Mouse (Mus musculus) fibroblast of lung, adult 2 months (primary cell): ENCODE data around the gene Gm6408.
"Not testable (repeated sequence)": the region's sequence is repeated elsewhere in the genome, so short reads cannot be mapped to it uniquely, and the experiment has no call there.

ENCODE experiments used
- DNase-seq: peaks from one replicate; pipeline ENCODE4 v3.0.0-alpha.2; 2011; ENCODE audit warnings: low read depth

Gm6408 gene

DNA sequence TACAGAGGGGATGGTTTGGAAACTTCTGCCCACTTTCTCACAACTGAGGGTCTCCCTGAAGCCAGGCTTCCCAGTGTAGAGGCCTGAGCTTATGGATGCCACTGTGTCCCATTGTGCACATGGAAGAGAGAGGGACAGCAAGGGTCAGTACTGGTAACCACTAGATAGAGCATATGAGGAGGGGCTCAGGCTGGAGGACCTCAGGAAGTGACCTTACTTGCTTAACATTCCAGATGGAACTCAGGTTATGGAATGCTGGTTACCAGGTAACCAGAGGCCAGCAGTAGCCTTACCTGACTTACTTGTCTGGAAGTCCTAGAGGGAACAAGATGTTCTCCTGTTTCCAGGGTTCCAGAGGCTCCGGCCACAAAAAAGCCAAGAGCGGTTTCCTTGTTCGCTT is at the start of gene Gm6408:
Gene Gm6408 (plus strand): TSS at position 301 of the 400 bp plus-strand sequence.
- DNase-seq: not testable (repeated sequence)

DNA sequence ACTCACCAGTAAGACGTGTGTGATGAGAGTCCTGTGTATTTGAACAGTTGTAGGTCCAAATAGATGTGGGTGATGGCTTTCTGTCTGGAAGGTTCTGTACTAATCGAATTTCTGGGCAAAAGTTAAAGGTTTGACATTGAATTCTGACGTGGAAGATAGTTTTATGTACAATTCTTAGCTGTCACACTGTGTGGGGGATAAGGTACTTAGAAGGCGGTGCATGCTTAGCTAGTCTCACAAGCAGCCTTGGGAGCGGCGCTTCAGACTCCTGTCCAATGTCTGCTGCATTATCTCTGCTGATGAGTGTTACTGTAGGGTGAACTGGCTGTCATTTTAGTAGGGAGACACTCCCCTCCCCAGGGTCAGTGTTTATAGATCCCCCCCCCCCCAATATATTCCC is 49.3 kb upstream of the Gm6408 start:
- DNase-seq: no peak

DNA sequence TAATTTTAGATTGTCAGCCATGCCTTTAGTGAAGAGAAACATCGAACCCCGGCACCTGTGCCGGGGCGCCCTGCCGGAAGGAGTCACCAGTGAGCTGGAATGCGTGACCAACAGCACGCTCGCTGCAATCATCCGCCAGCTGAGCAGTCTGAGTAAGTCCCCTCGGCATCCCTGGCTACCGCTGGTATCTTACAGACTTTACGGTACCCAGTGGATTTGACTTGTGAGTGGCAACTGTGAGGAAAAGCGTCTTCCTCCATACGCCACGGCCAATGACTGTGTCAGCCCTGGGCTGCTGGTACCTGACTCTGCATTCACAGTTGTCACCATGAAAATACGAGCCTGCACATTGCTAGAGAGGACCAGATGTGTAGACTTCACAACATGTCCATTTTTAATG is 46.4 kb upstream of the Gm6408 start:
- DNase-seq: no peak

DNA sequence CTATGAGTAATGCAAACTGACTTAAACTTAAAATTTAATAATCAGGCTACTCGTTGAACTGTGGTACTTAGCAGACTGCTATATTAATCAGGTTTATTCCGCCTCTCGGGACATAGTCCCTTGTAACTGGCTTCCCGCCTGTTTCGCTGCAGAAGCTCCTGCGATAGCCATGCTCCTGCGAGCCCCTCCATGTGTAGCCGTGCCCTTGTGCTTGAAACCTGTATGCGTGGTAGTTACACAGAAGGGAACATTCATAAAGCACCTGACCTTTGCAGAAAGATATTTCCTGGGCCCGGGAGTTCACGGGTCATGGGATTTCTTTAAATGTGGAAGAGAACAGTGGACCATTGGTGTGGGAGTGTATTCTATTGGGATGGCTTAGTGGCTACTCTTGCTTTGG is 45.0 kb upstream of the Gm6408 start:
- no peak for DNase-seq

DNA sequence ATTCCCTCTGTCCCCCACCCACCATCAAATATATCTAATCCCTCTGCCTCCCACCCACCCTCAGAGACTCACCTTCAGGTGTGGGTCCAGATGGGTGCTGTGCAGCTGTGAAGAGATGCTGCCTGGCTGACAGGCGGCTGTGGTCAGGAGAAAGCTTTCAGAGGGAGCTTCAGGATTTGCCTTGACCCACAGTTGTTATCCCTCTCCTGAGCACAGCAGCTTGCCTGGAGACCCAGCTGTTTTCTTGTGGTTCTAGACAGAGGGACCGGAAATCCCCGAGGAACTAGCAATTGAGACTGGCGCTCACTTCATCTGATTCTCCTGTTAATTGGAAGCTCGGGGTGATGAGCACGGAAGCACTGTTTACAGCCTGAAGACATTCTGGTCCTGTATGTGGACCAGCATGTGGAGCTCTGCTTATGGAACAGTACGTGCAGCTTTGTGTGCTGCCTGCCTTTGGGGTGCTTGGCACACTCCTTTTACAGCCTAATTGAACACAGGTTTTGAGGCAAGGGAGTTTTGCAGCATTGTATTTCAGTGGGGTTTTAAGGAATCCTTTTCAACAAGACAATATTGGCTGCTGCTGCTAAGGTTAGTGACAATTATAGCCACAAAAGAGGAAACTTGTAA is 42.5 kb upstream of the Gm6408 start:
- DNase-seq: no peak

DNA sequence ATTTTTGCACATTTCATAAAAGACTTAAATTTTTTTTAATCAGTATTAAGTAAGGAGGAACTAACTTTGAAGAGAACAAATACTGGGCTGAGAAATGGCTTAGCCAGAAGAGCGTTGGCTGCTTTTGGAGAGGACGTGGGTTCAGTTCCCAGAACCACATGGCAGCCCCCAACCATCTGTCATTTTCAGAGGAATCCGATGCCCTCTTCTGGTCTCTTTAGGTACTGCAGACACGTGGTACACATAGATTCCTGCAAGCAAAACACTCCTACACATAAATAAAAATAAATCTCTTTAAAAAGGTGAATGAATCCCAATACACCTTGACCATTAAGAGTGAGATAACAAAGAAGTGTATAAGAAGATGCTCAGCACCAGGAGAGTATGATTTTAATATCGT is 41.5 kb upstream of the Gm6408 start:
- DNase-seq: no peak

DNA sequence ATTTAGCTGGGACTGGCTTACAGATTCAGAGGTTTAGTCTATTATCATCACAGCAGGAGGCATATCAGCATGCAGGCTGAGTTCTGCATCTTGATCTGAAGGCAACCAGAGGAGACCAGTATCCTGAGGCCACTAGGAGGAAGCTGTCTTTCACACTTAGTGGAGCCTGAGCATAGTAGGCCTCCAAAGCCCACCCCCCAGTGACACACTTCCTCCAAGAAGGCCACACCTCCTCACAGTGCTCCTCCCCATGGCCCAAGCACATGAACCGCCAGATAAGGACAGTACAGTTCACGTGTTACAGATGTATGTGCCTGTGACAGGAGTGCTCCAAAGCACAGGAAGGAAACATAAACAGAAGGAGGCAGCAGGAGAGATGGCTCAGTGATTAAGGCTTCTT is 39.0 kb upstream of the Gm6408 start:
- DNase-seq: no peak

DNA sequence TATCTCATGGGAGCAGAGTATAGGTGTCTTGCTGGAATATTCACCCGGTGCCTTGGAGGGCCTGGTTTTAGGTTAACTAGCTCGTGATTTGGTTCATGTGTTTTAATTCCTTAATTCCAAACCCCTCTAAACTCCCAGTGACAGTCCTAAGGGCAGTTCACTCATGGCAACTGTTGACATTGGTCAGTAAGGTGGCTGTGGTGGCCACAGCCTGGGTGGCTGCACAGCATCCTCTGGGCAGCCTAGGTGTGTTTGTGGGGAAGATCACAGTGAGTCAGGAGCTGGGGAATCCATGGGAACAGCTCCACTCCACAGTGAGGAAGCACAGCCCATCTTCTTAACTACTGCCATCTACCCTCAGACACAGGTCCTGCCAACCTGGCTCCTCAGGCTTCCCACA is 35.1 kb upstream of the Gm6408 start:
- no peak for DNase-seq

DNA sequence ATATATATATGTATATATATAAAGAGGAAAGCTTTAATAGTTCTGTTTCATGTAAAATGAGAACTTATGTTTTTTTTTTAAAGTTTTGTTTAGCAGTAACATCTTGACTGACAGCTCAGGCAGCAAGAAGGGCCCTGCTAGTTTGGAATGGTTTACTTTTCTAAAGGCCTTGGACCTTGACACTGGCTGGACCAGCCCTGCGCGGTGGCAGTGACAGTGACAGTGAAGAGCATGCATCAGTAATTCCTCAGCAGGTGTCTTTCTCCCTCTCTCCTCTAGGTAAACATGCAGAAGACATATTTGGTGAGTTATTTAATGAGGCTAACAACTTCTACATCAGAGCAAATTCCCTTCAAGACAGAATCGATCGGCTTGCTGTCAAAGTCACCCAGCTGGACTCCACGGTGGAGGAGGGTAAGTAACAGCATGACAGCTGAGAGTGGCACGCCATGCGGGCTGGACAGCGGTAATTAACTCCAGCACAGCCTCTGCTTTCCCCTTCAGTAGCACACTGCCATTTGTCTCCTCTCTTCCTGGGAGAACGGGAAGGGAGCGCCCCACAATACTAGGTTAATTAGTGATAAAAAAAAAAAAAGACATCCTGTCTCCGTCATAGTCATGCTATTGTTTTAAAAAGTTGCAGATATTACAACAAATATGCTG is 30.0 kb upstream of the Gm6408 start:
- no peak for DNase-seq

DNA sequence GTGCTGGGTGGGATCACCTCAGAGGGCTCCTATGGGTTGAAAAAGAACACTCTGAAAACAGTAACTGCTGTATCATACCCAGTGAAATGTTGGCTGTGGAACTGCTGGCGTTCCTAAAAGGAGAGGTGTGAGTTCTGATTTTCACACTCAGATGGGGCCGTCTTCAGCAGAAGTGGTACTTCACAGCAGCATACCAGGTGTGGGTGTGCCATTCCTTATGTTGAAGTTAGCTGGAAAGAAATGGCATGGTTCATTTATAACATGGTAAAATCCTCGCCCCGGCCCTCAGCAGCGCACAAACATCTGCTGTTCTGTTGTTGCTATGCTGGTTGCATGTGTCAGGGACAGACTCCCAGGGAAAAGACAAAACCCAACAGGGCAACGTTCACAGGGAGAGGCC is 28.2 kb upstream of the Gm6408 start:
- DNase-seq: no peak

DNA sequence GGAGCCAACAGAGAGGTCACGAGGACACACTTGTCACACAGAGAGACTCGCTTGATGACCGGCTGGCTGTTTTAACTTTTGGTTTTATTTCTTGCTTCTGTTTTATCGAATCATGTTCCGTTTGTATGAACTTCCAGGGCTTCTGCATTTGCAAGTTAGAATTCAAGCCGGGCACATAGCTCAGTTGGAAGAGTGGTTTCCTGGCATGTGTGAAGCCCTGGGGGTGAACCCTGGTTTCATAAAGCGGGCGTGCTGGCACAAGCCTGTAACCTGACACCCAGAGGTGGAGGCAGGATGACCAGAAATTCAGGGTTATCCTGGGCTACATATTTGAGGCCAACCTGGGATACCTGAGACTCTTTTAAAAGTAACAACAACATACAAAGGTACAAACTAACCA is 20.2 kb upstream of the Gm6408 start:
- DNase-seq: no peak

DNA sequence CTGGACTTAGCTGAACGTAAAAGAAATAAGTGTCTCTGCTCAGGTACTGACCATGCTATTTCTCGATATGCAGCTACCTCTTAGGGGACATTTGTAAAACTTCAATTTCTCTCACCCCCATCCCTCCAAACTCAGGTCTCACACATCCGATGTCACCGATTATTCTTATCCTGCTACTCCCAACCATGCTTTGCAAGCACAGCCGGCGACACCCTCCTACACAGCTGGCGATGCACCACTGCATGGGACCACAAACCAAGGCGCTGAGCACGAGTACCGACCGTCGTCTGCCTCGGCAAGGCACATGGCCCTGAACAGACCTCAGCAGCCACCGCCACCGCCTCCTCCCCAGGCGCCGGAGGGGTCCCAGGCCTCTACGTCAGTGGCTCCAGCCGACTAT is 15.1 kb upstream of the Gm6408 start:
- DNase-seq: no peak

DNA sequence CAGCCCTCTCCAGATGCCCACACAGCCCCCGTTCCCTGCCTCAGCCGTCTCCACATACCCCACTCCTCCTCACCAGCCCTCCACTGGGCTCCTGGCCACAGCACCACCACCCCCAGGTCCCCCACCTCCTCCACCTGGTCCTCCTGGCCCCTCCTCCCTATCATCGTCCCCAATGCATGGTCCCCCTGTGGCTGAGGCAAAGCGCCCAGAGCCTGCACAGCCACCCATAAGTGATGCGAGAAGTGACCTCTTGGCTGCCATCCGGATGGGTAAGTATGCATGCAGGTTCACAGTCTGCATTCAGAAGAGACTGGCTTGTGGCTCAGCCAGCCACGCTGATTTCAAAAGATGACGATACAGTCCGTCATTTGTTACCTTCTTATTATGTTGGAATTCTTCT is 13.5 kb upstream of the Gm6408 start:
- no peak for DNase-seq

DNA sequence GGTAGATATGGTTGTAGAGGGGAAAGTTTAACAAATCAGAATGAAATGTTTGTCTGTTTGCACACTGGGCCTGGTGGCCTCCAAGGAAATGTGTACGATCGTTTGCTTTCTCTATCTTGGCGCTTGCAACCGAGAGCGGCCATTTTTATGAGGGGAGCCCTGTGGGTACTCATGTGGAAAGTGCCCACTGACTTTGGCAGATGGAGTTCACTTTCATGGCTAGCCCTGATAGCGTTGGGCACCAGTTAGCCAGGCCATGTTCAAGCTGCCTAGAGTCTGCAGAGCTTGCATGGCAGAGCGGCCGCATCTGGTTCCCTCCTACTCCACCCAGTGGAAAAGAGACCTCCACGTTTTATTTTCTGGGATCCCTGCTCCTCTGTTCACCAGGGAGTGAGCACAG is 10.9 kb upstream of the Gm6408 start:
- DNase-seq: no peak

DNA sequence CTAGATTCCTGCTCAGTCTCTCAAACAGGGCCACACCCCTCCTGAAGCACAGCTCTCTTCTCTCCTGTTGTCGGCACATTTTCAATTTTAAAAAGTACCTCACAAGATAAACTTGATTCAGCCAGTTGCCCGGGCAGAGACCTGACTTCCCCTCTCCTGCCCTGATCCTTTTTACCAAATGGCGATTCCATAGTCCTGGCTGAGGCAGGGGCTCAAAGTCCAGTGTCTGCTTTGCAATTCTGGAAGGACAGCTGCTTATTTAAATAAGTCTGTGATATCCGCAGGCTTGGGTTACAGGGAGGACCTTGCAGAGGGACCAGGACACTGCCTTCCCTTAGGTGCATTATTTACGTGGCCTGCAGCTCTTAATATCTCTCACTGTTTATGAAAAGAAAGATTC is 10.5 kb upstream of the Gm6408 start:
- no peak for DNase-seq

DNA sequence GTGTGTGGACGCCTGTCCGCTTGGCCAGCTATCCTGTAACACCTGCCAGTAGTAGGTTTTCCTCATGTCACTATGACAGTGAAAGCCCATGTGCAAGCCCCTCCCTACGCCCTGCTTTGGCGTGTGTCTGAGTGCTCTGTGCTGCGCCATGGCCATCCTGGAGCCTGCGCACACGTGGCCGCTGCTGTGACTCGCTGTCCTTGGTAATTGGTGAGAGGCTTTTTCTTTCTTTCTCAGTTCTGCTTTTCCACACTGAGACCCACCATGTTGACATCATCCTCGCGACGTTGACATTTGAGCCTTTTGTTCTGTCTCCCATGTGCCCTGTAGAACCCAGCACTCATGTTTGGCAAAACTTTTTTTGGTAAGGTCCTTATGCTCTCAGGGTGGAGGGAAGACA is 9.9 kb upstream of the Gm6408 start:
- no peak for DNase-seq

DNA sequence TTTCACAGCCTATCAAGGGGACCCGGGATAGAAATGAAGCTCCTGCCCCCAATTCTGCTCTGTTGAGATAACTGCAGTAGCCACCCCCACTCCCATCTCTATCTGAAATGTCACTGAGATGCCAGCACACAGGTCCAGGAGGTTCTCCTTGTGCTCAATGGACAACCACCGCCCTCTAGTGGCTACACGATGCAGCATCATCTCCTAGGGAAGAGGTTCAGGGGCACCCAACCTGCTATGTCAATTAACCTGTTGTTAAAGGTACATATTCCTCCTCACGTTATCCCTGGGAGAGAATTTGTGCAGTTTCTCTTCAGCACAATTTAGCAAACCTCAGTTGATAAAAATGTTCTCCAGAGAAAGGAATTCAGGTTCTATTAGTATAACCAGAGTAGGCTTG is 2.2 kb upstream of the Gm6408 start:
- DNase-seq: not testable (repeated sequence)

DNA sequence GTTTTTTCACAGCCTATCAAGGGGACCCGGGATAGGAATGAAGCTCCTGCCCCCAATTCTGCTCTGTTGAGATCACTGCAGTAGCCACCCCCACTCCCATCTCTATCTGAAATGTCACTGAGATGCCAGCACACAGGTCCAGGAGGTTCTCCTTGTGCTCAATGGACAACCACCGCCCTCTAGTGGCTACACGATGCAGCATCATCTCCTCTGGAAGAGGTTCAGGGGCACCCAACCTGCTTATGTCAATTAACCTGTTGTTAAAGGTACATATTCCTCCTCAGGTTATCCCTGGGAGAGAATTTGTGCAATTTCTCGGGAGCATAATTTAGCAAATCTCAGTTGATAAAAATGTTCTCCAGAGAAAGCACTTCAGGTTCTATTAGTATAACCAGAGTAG is 7.2 kb downstream of the Gm6408 start:
- not testable (repeated sequence) for DNase-seq

DNA sequence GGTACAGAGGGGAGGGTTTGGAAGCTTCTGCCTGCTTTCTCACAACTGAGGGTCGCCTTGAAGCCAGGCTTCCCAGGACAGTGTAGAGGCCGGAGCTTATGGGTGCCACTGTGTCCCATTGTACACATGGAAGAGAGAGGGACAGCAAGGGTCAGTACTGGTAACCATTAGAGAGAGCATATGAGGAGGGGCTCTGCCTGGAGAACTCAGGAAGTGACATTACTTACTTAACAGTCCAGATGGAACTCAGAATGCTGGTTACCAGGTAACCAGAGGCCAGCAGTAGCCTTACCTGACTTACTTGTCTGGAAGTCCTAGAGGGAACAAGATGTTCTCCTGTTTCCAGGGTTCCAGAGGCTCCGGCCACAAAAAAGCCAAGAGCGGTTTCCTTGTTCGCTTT is 9.3 kb downstream of the Gm6408 start, which contains the start of gene Gm6370:
Gene Gm6370 (plus strand): TSS at position 301 of the 400 bp plus-strand sequence.
- not testable (repeated sequence) for DNase-seq

DNA sequence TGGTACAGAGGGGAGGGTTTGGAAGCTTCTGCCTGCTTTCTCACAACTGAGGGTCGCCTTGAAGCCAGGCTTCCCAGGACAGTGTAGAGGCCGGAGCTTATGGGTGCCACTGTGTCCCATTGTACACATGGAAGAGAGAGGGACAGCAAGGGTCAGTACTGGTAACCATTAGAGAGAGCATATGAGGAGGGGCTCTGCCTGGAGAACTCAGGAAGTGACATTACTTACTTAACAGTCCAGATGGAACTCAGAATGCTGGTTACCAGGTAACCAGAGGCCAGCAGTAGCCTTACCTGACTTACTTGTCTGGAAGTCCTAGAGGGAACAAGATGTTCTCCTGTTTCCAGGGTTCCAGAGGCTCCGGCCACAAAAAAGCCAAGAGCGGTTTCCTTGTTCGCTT is 20.3 kb downstream of the Gm6408 start, which contains the start of gene 4930449I24Rik:
Gene 4930449I24Rik (plus strand): TSS at position 301 of the 400 bp plus-strand sequence.
- DNase-seq: not testable (repeated sequence)

DNA sequence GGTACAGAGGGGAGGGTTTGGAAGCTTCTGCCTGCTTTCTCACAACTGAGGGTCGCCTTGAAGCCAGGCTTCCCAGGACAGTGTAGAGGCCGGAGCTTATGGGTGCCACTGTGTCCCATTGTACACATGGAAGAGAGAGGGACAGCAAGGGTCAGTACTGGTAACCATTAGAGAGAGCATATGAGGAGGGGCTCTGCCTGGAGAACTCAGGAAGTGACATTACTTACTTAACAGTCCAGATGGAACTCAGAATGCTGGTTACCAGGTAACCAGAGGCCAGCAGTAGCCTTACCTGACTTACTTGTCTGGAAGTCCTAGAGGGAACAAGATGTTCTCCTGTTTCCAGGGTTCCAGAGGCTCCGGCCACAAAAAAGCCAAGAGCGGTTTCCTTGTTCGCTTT is 32.1 kb downstream of the Gm6408 start, which contains the start of gene Gm3402:
Gene Gm3402 (plus strand): TSS at position 301 of the 400 bp plus-strand sequence.
- not testable (repeated sequence) for DNase-seq

DNA sequence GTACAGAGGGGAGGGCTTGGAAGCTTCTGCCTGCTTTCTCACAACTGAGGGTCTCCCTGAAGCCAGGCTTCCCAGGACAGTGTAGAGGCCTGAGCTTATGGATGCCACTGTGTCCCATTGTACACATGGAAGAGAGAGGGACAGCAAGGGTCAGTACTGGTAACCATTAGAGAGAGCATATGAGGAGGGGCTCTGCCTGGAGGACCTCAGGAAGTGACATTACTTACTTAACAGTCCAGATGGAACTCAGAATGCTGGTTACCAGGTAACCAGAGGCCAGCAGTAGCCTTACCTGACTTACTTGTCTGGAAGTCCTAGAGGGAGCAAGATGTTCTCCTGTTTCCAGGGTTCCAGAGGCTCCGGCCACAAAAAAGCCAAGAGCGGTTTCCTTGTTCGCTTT is 43.7 kb downstream of the Gm6408 start, which contains the start of gene Gm3404:
Gene Gm3404 (plus strand): TSS at position 301 of the 400 bp plus-strand sequence.
- DNase-seq: not testable (repeated sequence)
